Mouse (Mus musculus) skeletal muscle tissue, postnatal 0 days (tissue): Measurements from ENCODE around the gene Olfr898. TPM values are rescaled to one million over a fixed set of nuclear protein-coding genes. Genes with fewer than 3 reads are reported as not detected.

Experiments
- polyA plus RNA-seq: library from polyadenylated mRNA; unstranded; fragments of >200 nt; fragmentation: Nextera tagmentation; extraction: Ambion mirVana; gene quantifications from 2 replicates; pipeline ENCODE4 v1.2.1, GENCODE M21; 2015

The Olfr898 gene
- polyA plus RNA-seq = not detected in 2 replicates

GRCm38 (mm10) chr9:38348111-38348510 is at the start of gene Olfr898:
Gene Olfr898 (plus strand): TSS chr9:38348411.

GRCm38 (mm10) chr9:38328760-38329159 is 19.5 kb upstream of the Olfr898 start, which contains the start of gene Olfr25:
Gene Olfr25 (plus strand): TSS chr9:38329060.

GRCm38 (mm10) chr9:38366596-38366995 is 18.4 kb downstream of the Olfr898 start, which contains the start of gene Olfr250:
Gene Olfr250 (plus strand): TSS chr9:38366896.

GRCm38 (mm10) chr9:38376786-38377185 is 28.6 kb downstream of the Olfr898 start, which contains the start of gene Olfr251:
Gene Olfr251 (plus strand): TSS chr9:38377086.

GRCm38 (mm10) chr9:38401398-38401797 is 53.2 kb downstream of the Olfr898 start, which contains the start of gene Olfr147:
Gene Olfr147 (plus strand): TSS chr9:38401698.

Other genes with a start within 250 kb of the Olfr898 start
- not detected in 2 replicates for gene Olfr888, start 240.3 kb upstream of the Olfr898 start, polyA plus RNA-seq
- gene Olfr889, start 233.2 kb upstream of the Olfr898 start, polyA plus RNA-seq = 0.02 and 0.03 TPM in 2 replicates
- gene Olfr890, start 205.9 kb upstream of the Olfr898 start, polyA plus RNA-seq = not detected in 2 replicates
- not detected in 2 replicates for gene Olfr891, start 167.6 kb upstream of the Olfr898 start, polyA plus RNA-seq
- gene Olfr893, start 140.0 kb upstream of the Olfr898 start, polyA plus RNA-seq = not detected in 2 replicates
- not detected in 2 replicates for gene Olfr894, start 130.4 kb upstream of the Olfr898 start, polyA plus RNA-seq
- not detected in 2 replicates for gene Olfr143, start 95.6 kb upstream of the Olfr898 start, polyA plus RNA-seq
- gene Olfr895, start 80.6 kb upstream of the Olfr898 start, polyA plus RNA-seq = not detected in 2 replicates
- gene Olfr896-ps1, start 57.3 kb upstream of the Olfr898 start, polyA plus RNA-seq = not detected in 2 replicates
- gene Olfr25, start 19.4 kb upstream of the Olfr898 start, polyA plus RNA-seq = not detected in 2 replicates
- gene Olfr250, start 18.5 kb downstream of the Olfr898 start, polyA plus RNA-seq = not detected in 2 replicates
- not detected in 2 replicates for gene Olfr251, start 28.7 kb downstream of the Olfr898 start, polyA plus RNA-seq
- gene Olfr147, start 53.3 kb downstream of the Olfr898 start, polyA plus RNA-seq = not detected in 2 replicates
- not detected in 2 replicates for gene Olfr901, start 81.0 kb downstream of the Olfr898 start, polyA plus RNA-seq
- not detected in 2 replicates for gene Olfr902, start 99.2 kb downstream of the Olfr898 start, polyA plus RNA-seq
- gene Olfr904, start 114.7 kb downstream of the Olfr898 start, polyA plus RNA-seq = not detected in 2 replicates
- not detected in 2 replicates for gene Olfr905, start 122.7 kb downstream of the Olfr898 start, polyA plus RNA-seq
- not detected in 2 replicates for gene Olfr906, start 138.7 kb downstream of the Olfr898 start, polyA plus RNA-seq
- not detected in 2 replicates for gene Olfr907, start 147.4 kb downstream of the Olfr898 start, polyA plus RNA-seq
- not detected in 2 replicates for gene Olfr911-ps1, start 173.2 kb downstream of the Olfr898 start, polyA plus RNA-seq
- gene Olfr910, start 189.4 kb downstream of the Olfr898 start, polyA plus RNA-seq = not detected in 2 replicates
- gene Olfr912, start 231.8 kb downstream of the Olfr898 start, polyA plus RNA-seq = not detected in 2 replicates
- not detected in 2 replicates for gene Olfr913, start 244.3 kb downstream of the Olfr898 start, polyA plus RNA-seq